Mouse (Mus musculus) gastrocnemius, postnatal 25 days (tissue): ENCODE measurements at regions not wholly inside any gene's neighbourhood (a gene's known extent, or its start where the extent isn't known, plus 50 kb on each side); places are given as distances from the start of the nearest gene placed in this dataset.

Experiments
- DNase-seq: peaks from one replicate; pipeline ENCODE4 v3.0.0; 2022

GRCm38 (mm10) chr9:50136636-50136985 is 208.2 kb downstream of the Rpl10-ps3 start:
- no peak for DNase-seq

- no peak for DNase-seq
These were observed 208.7 kb downstream of the Rpl10-ps3 start for GRCm38 (mm10) chr9:50135939-50136635.

GRCm38 (mm10) chr9:50124241-50124640 is 220.5 kb downstream of the Rpl10-ps3 start:
- DNase-seq: no peak

- no peak for DNase-seq
These were observed 223.8 kb downstream of the Rpl10-ps3 start for GRCm38 (mm10) chr9:50120820-50121599.

- no peak for DNase-seq
These were observed 225.4 kb downstream of the Rpl10-ps3 start for GRCm38 (mm10) chr9:50119412-50119811.

- DNase-seq: no peak
These were observed 226.2 kb downstream of the Rpl10-ps3 start for GRCm38 (mm10) chr9:50118578-50118977.

GRCm38 (mm10) chr9:50106551-50106950 is 238.2 kb downstream of the Rpl10-ps3 start:
- no peak for DNase-seq

- no peak for DNase-seq
These were observed 242.0 kb downstream of the Rpl10-ps3 start for GRCm38 (mm10) chr9:50102766-50103165.

- DNase-seq: no peak
These were observed 243.7 kb downstream of the Rpl10-ps3 start for GRCm38 (mm10) chr9:50101061-50101460.

- DNase-seq: no peak
These were observed 253.8 kb downstream of the Rpl10-ps3 start for GRCm38 (mm10) chr9:50090968-50091367.

- no peak for DNase-seq
These were observed 254.9 kb downstream of the Rpl10-ps3 start for GRCm38 (mm10) chr9:50089916-50090315.

GRCm38 (mm10) chr9:50080205-50080604 is 264.6 kb downstream of the Rpl10-ps3 start:
- DNase-seq: no peak

- DNase-seq: no peak
These were observed 269.9 kb upstream of the Ncam1 start for GRCm38 (mm10) chr9:50068576-50068975.

GRCm38 (mm10) chr9:50067729-50068225 is 269.1 kb upstream of the Ncam1 start:
- DNase-seq: no peak

GRCm38 (mm10) chr9:50064505-50065229 is 265.9 kb upstream of the Ncam1 start:
- no peak for DNase-seq

- no peak for DNase-seq
These were observed 239.5 kb upstream of the Ncam1 start for GRCm38 (mm10) chr9:50038231-50038630.

- no peak for DNase-seq
These were observed 233.8 kb upstream of the Ncam1 start for GRCm38 (mm10) chr9:50032322-50033158.

GRCm38 (mm10) chr9:50031318-50031717 is 232.6 kb upstream of the Ncam1 start:
- no peak for DNase-seq

GRCm38 (mm10) chr9:50029030-50029429 is 230.3 kb upstream of the Ncam1 start:
- DNase-seq: no peak

- no peak for DNase-seq
These were observed 229.8 kb upstream of the Ncam1 start for GRCm38 (mm10) chr9:50028573-50028972.

- no peak for DNase-seq
These were observed 226.1 kb upstream of the Ncam1 start for GRCm38 (mm10) chr9:50024820-50025219.

GRCm38 (mm10) chr9:50013602-50014001 is 214.9 kb upstream of the Ncam1 start:
- DNase-seq: no peak
